ENCODE assay signal across 26 mouse cellular contexts in genomic region chr1:175808356-175808755, GRCm38 (mm10).
"Had no signal": no experiment of that assay in that cellular context is flagged by ENCODE, and none has a peak within 500 bp of the region (broad histone marks: within the 10 kb centered on the region; RNA-seq: fewer than 3 reads in every experiment).

No protein-coding gene starts in this region.

- ATAC-seq: hindbrain, postnatal 0 days; intestine, embryonic 16.5 days; liver, embryonic 12.5 days had no signal

- DNase-seq: gastrocnemius, postnatal 14 days; gastrocnemius, postnatal 36 days; heart, adult 18-20 months; heart, postnatal 14 days; heart, postnatal 36 days; kidney, adult 11 months; kidney, adult 2 months; kidney, adult 9 months; kidney, postnatal 14 days; kidney, postnatal 36 days; layer of hippocampus, adult 9-11 months; layer of hippocampus, postnatal 36 days had no signal

- H3K9ac ChIP-seq: heart, embryonic 13.5 days; heart, embryonic 15.5 days; hindbrain, embryonic 13.5 days; hindbrain, embryonic 15.5 days; kidney, embryonic 15.5 days; limb, embryonic 13.5 days; limb, embryonic 15.5 days; liver, embryonic 12.5 days; liver, embryonic 14.5 days had no signal

- H3K4me1 ChIP-seq: heart, embryonic 13.5 days; heart, embryonic 15.5 days; hindbrain, embryonic 13.5 days; hindbrain, embryonic 15.5 days; kidney, embryonic 15.5 days; limb, embryonic 13.5 days; limb, embryonic 15.5 days; liver, embryonic 12.5 days had no signal

- H3K9me3 ChIP-seq: heart, embryonic 13.5 days; heart, embryonic 15.5 days; hindbrain, embryonic 13.5 days; hindbrain, embryonic 15.5 days; kidney, embryonic 15.5 days; limb, embryonic 13.5 days; limb, embryonic 15.5 days; liver, embryonic 12.5 days had no signal

- H3K27ac ChIP-seq: heart, embryonic 13.5 days; heart, embryonic 15.5 days; hindbrain, embryonic 13.5 days; hindbrain, embryonic 15.5 days; hindbrain, postnatal 0 days; kidney, embryonic 15.5 days; kidney, postnatal 0 days; left cerebral cortex, adult 2 months; limb, embryonic 13.5 days; limb, embryonic 15.5 days; liver, embryonic 12.5 days; liver, embryonic 14.5 days had no signal

- H3K4me2 ChIP-seq: heart, embryonic 11.5 days; heart, embryonic 13.5 days; heart, embryonic 15.5 days; hindbrain, embryonic 13.5 days; hindbrain, embryonic 15.5 days; kidney, embryonic 15.5 days; limb, embryonic 13.5 days; limb, embryonic 15.5 days; liver, embryonic 12.5 days had no signal

- H3K27me3 ChIP-seq: heart, embryonic 13.5 days; heart, embryonic 15.5 days; hindbrain, embryonic 13.5 days; hindbrain, embryonic 15.5 days; kidney, embryonic 15.5 days; limb, embryonic 13.5 days; limb, embryonic 15.5 days; liver, embryonic 12.5 days had no signal

- H3K36me3 ChIP-seq: heart, embryonic 13.5 days; heart, embryonic 15.5 days; hindbrain, embryonic 13.5 days; hindbrain, embryonic 15.5 days; kidney, embryonic 15.5 days; limb, embryonic 13.5 days; limb, embryonic 15.5 days; liver, embryonic 12.5 days had no signal

- H3K4me3 ChIP-seq: heart, embryonic 13.5 days; heart, embryonic 15.5 days; hindbrain, embryonic 13.5 days; hindbrain, embryonic 15.5 days; kidney, embryonic 15.5 days; left cerebral cortex, adult 2 months; limb, embryonic 13.5 days; limb, embryonic 15.5 days; liver, embryonic 12.5 days had no signal
